Mouse (Mus musculus) liver, embryonic 14.5 days (tissue): ENCODE results near the gene Intu.

Experiments
- CTCF ChIP-seq: IDR thresholded peaks from 2 replicates; pipeline ENCODE4 v1.5.1; 2016; ENCODE audit warnings: antibody characterized with exemption, low read depth, control low read depth
- EP300 ChIP-seq: IDR thresholded peaks from 2 replicates; pipeline ENCODE4 v1.6.1; 2016; ENCODE audit warnings: antibody characterized with exemption, low read depth

- TF ChIP-seq EP300: no peak
- TF ChIP-seq CTCF: no peak
Measured at GRCm38 (mm10) chr3:40685855-40686515, 154.9 kb downstream of the Intu start.
